Mouse (Mus musculus): ENCODE measurements around the gene Fezf1. TPM values are rescaled to one million over a fixed set of nuclear protein-coding genes. Genes with fewer than 3 reads are reported as not detected.
A peak's percentile ranks its signal among the peaks of the same experiment; 100 is the strongest.

Gene Fezf1
- total and polyA plus RNA-seq, 2 experiments from 2014 or later = 1.3 to 10.8 TPM

DNA sequence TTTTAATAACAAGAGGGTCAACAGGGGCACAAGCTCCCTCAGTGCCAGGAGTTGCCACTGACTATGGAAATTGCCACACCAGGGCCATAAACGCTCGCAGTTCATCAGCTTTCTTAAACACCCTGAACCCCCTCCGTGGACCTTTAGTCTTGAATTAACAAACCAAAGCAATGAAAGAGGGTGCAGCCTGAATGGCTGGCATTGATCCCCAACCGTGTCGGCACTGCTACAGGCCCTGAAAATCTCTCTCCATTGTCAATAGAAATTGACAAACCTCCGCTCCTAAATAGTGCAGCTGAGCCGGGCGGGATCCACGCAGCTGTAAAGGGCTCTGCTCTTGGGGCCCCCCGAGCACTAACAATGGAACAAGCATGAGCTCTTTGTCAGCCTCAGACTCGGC lies 24.8 kb upstream of the Fezf1 start:
- Histone ChIP-seq H3K27ac (ENCODE audit: low read depth, low read length) (no peak overlapping the region), H3K36me3 (ENCODE audit: insufficient read depth, low read length) (no peaks in the 10 kb centered on the region), H3K9ac (replicated peaks; ENCODE audit: low read length, poor library complexity, severe bottlenecking) (no peak overlapping the region), H3K4me2 (ENCODE audit: low read depth, low read length, poor library complexity, severe bottlenecking) (no peak overlapping the region), H3K4me1 (ENCODE audit: insufficient read depth, low read length) (no peaks in the 10 kb centered on the region), H3K4me3 (ENCODE audit: low read depth, low read length) (no peak overlapping the region), H3K27me3 (ENCODE audit: insufficient read depth, low read length) (peaks cover 70% of the 10 kb centered on the region), H3K9me3 (ENCODE audit: low read length) (no peaks in the 10 kb centered on the region)
- 5% methylated on average over 11 of the region's 11 CpGs for WGBS
- DNase-seq (ENCODE audit: low spot score) (no peak), ATAC-seq (ENCODE audit: low FRiP score) (no peak)
- no peak for TF ChIP-seq CTCF (IDR thresholded peaks at IDR 0.05)

DNA sequence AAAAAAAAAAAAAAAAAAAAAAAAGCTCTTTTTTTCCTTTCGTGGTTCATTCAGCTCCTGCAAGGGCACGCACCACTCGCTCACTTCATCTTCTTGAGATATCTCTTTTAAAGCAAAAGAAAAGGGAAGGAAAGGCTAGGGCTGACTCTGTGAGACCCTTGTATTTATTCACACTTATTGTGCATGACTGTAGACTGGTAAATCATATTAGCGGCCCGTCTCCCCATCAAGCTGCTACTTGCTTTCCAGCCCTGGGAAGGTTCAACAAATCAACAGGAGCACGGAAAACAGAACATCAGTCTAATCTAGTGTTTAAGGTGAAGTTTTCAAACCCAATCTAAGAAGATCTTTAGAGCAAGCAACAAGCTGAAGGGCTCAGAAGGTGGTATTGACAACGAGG lies 24.4 kb upstream of the Fezf1 start:
- WGBS = 11% methylated on average over 7 of the region's 7 CpGs
- Histone ChIP-seq H3K4me3 (ENCODE audit: low read depth, low read length) (no peak overlapping the region), H3K27ac (ENCODE audit: low read depth, low read length) (no peak overlapping the region), H3K4me1 (ENCODE audit: insufficient read depth, low read length) (no peaks in the 10 kb centered on the region), H3K9ac (replicated peaks; ENCODE audit: low read length, poor library complexity, severe bottlenecking) (no peak overlapping the region), H3K27me3 (ENCODE audit: insufficient read depth, low read length) (peaks cover 71% of the 10 kb centered on the region), H3K4me2 (ENCODE audit: low read depth, low read length, poor library complexity, severe bottlenecking) (no peak overlapping the region), H3K36me3 (ENCODE audit: insufficient read depth, low read length) (no peaks in the 10 kb centered on the region), H3K9me3 (ENCODE audit: low read length) (no peaks in the 10 kb centered on the region)
- TF ChIP-seq CTCF (IDR thresholded peaks at IDR 0.05) = no peak
- ATAC-seq (ENCODE audit: low FRiP score) (no peak), DNase-seq (ENCODE audit: low spot score) (no peak)

DNA sequence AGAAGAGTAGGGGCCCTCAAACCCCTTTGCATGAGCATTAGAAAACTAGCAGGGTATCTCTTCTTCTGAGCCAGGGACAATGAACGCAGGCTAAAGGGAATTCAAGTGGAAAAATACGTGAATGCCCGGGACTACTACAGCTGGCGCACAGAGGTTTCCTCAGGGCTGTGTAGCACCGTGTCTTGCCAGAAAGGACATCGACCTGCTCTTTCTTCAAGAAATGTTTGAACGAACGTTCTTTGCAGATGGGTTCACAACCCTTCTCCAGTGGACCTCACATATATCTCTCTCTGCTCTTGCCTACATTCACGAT lies 12.5 kb upstream of the Fezf1 start:
- Histone ChIP-seq H3K4me2 (ENCODE audit: low read depth, low read length, poor library complexity, severe bottlenecking) (no peak overlapping the region), H3K9ac (replicated peaks; ENCODE audit: low read length, poor library complexity, severe bottlenecking) (no peak overlapping the region), H3K27me3 (ENCODE audit: insufficient read depth, low read length) (peaks cover 78% of the 10 kb centered on the region), H3K4me3 (ENCODE audit: low read depth, low read length) (no peak overlapping the region), H3K36me3 (ENCODE audit: insufficient read depth, low read length) (no peaks in the 10 kb centered on the region), H3K4me1 (ENCODE audit: insufficient read depth, low read length) (no peaks in the 10 kb centered on the region), H3K27ac (ENCODE audit: low read depth, low read length) (no peak overlapping the region), H3K9me3 (ENCODE audit: low read length) (no peaks in the 10 kb centered on the region)
- ATAC-seq (ENCODE audit: low FRiP score) (no peak), DNase-seq (ENCODE audit: low spot score) (no peak)
- TF ChIP-seq CTCF (IDR thresholded peaks at IDR 0.05) = no peak
- 2% methylated on average over 9 of the region's 9 CpGs for WGBS

DNA sequence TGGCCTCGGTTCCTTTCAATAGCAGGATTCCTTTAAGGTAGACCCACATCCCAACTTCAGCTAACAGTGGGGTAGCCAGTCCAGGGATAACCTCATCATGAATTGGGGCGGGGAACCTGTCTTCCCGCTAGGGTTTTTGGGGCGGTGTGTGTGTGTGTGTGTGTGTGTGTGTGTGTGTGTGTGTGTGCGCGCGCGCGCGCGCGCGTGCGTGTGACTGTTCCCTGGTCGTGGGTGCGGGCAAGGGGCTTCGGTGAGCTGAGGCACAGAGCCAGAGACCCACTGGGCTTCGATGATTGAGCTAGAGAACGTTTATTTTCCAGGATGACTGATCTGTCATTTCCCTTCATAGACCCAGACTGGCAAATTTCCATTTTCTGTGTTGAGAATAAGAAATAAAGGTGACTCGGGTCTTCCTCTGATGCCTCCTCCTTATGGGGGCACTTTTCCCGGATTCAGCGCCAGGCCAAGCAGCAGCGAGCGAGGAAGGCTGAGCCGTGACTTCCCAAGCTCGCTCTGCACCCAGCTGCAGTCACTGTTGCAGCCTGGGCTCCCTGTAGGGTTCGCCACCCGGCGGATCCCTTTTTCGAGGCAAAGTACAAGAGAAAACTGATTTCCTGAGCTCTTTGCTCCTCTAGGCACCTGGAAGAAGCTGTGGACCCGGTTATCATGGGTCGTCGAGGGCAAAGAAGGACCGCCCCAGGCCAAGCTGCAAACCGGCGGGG lies 12.0 kb upstream of the Fezf1 start:
- H3K27me3 ChIP-seq (ENCODE audit: insufficient read depth, low read length) = peaks cover 83% of the 10 kb centered on the region
- TF ChIP-seq CTCF (IDR thresholded peaks at IDR 0.05) = no peak
- H3K27ac ChIP-seq (ENCODE audit: low read depth, low read length) = no peak overlapping the region
- no peaks in the 10 kb centered on the region for H3K4me1 ChIP-seq (ENCODE audit: insufficient read depth, low read length)
- H3K4me2 ChIP-seq (ENCODE audit: low read depth, low read length, poor library complexity, severe bottlenecking) = peak overlapping the region; percentile 18; the same call in 1 of the 2 replicates
- ATAC-seq (ENCODE audit: low FRiP score) (no peak), DNase-seq (ENCODE audit: low spot score) (no peak)
- no peak overlapping the region for H3K9ac ChIP-seq (replicated peaks; ENCODE audit: low read length, poor library complexity, severe bottlenecking)
- H3K4me3 ChIP-seq (ENCODE audit: low read depth, low read length) = no peak overlapping the region
- H3K36me3 ChIP-seq (ENCODE audit: insufficient read depth, low read length) = no peaks in the 10 kb centered on the region
- no peaks in the 10 kb centered on the region for H3K9me3 ChIP-seq (ENCODE audit: low read length)
- WGBS = 2% methylated on average over 36 of the region's 36 CpGs

DNA sequence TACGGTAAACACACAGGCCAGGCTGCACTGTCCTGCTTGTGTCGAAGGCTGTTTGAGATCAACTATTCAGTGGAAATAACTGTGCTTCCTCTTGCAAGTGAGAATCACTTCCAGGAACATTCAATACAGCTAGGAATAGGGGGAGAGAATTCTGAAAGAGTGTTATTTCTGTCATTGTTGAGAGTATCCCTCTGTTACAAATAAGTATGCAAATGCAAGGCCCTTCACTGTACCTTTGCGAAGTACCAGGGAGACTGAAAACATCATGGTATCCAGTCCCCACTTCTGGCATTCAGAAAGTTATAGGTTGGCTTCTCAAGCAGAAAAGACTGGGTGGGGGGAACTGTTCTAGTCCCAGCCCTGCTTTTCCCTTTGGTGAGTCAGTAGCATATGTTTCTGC lies 9.8 kb upstream of the Fezf1 start:
- Histone ChIP-seq H3K9ac (replicated peaks; ENCODE audit: low read length, poor library complexity, severe bottlenecking) (no peak overlapping the region), H3K4me1 (ENCODE audit: insufficient read depth, low read length) (no peaks in the 10 kb centered on the region), H3K27ac (ENCODE audit: low read depth, low read length) (no peak overlapping the region), H3K36me3 (ENCODE audit: insufficient read depth, low read length) (no peaks in the 10 kb centered on the region), H3K4me3 (ENCODE audit: low read depth, low read length) (no peak overlapping the region), H3K27me3 (ENCODE audit: insufficient read depth, low read length) (peaks cover 88% of the 10 kb centered on the region), H3K9me3 (ENCODE audit: low read length) (no peaks in the 10 kb centered on the region), H3K4me2 (ENCODE audit: low read depth, low read length, poor library complexity, severe bottlenecking) (no peak overlapping the region)
- 22% methylated on average over 3 of the region's 3 CpGs for WGBS
- TF ChIP-seq CTCF (IDR thresholded peaks at IDR 0.05) = no peak
- DNase-seq (ENCODE audit: low spot score) (no peak), ATAC-seq (ENCODE audit: low FRiP score) (no peak)

DNA sequence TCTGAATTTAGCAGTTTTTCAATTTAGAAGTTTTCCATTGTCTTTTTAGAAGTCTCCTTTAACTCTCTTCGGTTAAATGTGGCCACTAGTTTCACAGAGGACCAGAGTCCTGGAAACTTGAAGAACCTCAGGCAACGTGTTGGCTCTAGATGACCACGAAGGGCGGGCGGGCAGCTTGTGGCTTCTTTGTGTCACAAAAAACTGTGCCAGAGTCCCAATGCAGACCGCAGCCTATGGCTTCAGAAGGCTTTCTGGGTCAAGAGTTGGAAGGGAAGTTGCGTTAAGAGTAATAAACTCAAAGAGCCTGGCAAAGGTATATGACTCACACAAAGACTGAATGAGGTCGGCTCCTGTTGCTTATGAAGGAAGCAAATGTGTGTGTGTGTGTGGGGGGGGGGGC lies 7.0 kb upstream of the Fezf1 start:
- Histone ChIP-seq H3K27ac (ENCODE audit: low read depth, low read length) (no peak overlapping the region), H3K27me3 (ENCODE audit: insufficient read depth, low read length) (peaks cover 80% of the 10 kb centered on the region), H3K9me3 (ENCODE audit: low read length) (no peaks in the 10 kb centered on the region), H3K4me1 (ENCODE audit: insufficient read depth, low read length) (no peaks in the 10 kb centered on the region), H3K4me2 (ENCODE audit: low read depth, low read length, poor library complexity, severe bottlenecking) (no peak overlapping the region), H3K9ac (replicated peaks; ENCODE audit: low read length, poor library complexity, severe bottlenecking) (no peak overlapping the region), H3K36me3 (ENCODE audit: insufficient read depth, low read length) (no peaks in the 10 kb centered on the region), H3K4me3 (ENCODE audit: low read depth, low read length) (no peak overlapping the region)
- no peak for ATAC-seq (ENCODE audit: low FRiP score)
- WGBS = 3% methylated on average over 8 of the region's 8 CpGs
- DNase-seq (ENCODE audit: low spot score) = no peak
- TF ChIP-seq CTCF (IDR thresholded peaks at IDR 0.05) = no peak

All from midbrain, postnatal 0 days (tissue).